Mouse (Mus musculus): Measurements from ENCODE around the gene Hoxa3. TPM values are rescaled to one million over a fixed set of nuclear protein-coding genes. Genes with fewer than 3 reads are reported as not detected.

Gene Hoxa3
- polyA plus RNA-seq, 1 experiment = not detected

- no peak for TF ChIP-seq GATA1 (IDR thresholded peaks at IDR 0.05; ENCODE audit: low read length)
- Histone ChIP-seq H3K9me3 (ENCODE audit: control insufficient read depth, low read length) (no peaks in the 10 kb centered on the region; the same call in 1 of the 2 replicates), H3K4me1 (ENCODE audit: control insufficient read depth) (no peaks in the 10 kb centered on the region), H3K4me3 (replicated peaks) (no peak overlapping the region), H3K27me3 (ENCODE audit: control insufficient read depth) (peaks cover 100% of the 10 kb centered on the region), H3K36me3 (ENCODE audit: control insufficient read depth) (no peaks in the 10 kb centered on the region)
Measured at GRCm38 (mm10) chr6:52235267-52235666, 22.1 kb upstream of the Hoxa3 start.

- Histone ChIP-seq H3K4me1 (ENCODE audit: control insufficient read depth) (no peaks in the 10 kb centered on the region), H3K36me3 (ENCODE audit: control insufficient read depth) (no peaks in the 10 kb centered on the region), H3K27me3 (ENCODE audit: control insufficient read depth) (peaks cover 100% of the 10 kb centered on the region), H3K4me3 (replicated peaks) (no peak overlapping the region), H3K9me3 (ENCODE audit: control insufficient read depth, low read length) (no peaks in the 10 kb centered on the region; the same call in 1 of the 2 replicates)
- no peak for TF ChIP-seq GATA1 (IDR thresholded peaks at IDR 0.05; ENCODE audit: low read length)
- no peak for TF ChIP-seq TAL1 (IDR thresholded peaks at IDR 0.05; ENCODE audit: low read length)
Measured at GRCm38 (mm10) chr6:52234428-52235140, 21.4 kb upstream of the Hoxa3 start.

- Histone ChIP-seq H3K4me3 (replicated peaks) (no peak overlapping the region), H3K9me3 (ENCODE audit: control insufficient read depth, low read length) (no peaks in the 10 kb centered on the region; the same call in 1 of the 2 replicates), H3K36me3 (ENCODE audit: control insufficient read depth) (no peaks in the 10 kb centered on the region), H3K27me3 (ENCODE audit: control insufficient read depth) (peaks cover 100% of the 10 kb centered on the region), H3K4me1 (ENCODE audit: control insufficient read depth) (no peaks in the 10 kb centered on the region)
- TF ChIP-seq TAL1 (IDR thresholded peaks at IDR 0.05; ENCODE audit: low read length) = no peak
- no peak for TF ChIP-seq GATA1 (IDR thresholded peaks at IDR 0.05; ENCODE audit: low read length)
Measured at GRCm38 (mm10) chr6:52233546-52234427, 20.7 kb upstream of the Hoxa3 start.

- H3K4me1 ChIP-seq (ENCODE audit: control insufficient read depth) = no peaks in the 10 kb centered on the region
- H3K9me3 ChIP-seq (ENCODE audit: control insufficient read depth, low read length) = no peaks in the 10 kb centered on the region; the same call in 1 of the 2 replicates
- H3K36me3 ChIP-seq (ENCODE audit: control insufficient read depth) = no peaks in the 10 kb centered on the region
- TF ChIP-seq TAL1 (IDR thresholded peaks at IDR 0.05; ENCODE audit: low read length) = no peak
- TF ChIP-seq GATA1 (IDR thresholded peaks at IDR 0.05; ENCODE audit: low read length) = no peak
- peaks cover 100% of the 10 kb centered on the region for H3K27me3 ChIP-seq (ENCODE audit: control insufficient read depth)
- no peak overlapping the region for H3K4me3 ChIP-seq (replicated peaks)
Measured at GRCm38 (mm10) chr6:52232984-52233545, 19.9 kb upstream of the Hoxa3 start.

GRCm38 (mm10) chr6:52232568-52232965, 19.4 kb upstream of the Hoxa3 start:
- Histone ChIP-seq H3K27me3 (ENCODE audit: control insufficient read depth) (peaks cover 100% of the 10 kb centered on the region), H3K4me1 (ENCODE audit: control insufficient read depth) (no peaks in the 10 kb centered on the region), H3K36me3 (ENCODE audit: control insufficient read depth) (no peaks in the 10 kb centered on the region), H3K9me3 (ENCODE audit: control insufficient read depth, low read length) (no peaks in the 10 kb centered on the region; the same call in 1 of the 2 replicates), H3K4me3 (replicated peaks) (no peak overlapping the region)
- no peak for TF ChIP-seq GATA1 (IDR thresholded peaks at IDR 0.05; ENCODE audit: low read length)
- TF ChIP-seq TAL1 (IDR thresholded peaks at IDR 0.05; ENCODE audit: low read length) = no peak

GRCm38 (mm10) chr6:52231885-52232567, 18.9 kb upstream of the Hoxa3 start:
- Histone ChIP-seq H3K36me3 (ENCODE audit: control insufficient read depth) (no peaks in the 10 kb centered on the region), H3K4me3 (replicated peaks) (no peak overlapping the region), H3K9me3 (ENCODE audit: control insufficient read depth, low read length) (no peaks in the 10 kb centered on the region; the same call in 1 of the 2 replicates), H3K4me1 (ENCODE audit: control insufficient read depth) (no peaks in the 10 kb centered on the region), H3K27me3 (ENCODE audit: control insufficient read depth) (peaks cover 100% of the 10 kb centered on the region)
- TF ChIP-seq GATA1 (IDR thresholded peaks at IDR 0.05; ENCODE audit: low read length) (no peak), TAL1 (IDR thresholded peaks at IDR 0.05; ENCODE audit: low read length) (no peak)

- Histone ChIP-seq H3K36me3 (ENCODE audit: control insufficient read depth) (no peaks in the 10 kb centered on the region), H3K9me3 (ENCODE audit: control insufficient read depth, low read length) (peaks cover 2% of the 10 kb centered on the region), H3K27me3 (ENCODE audit: control insufficient read depth) (peaks cover 100% of the 10 kb centered on the region), H3K4me1 (ENCODE audit: control insufficient read depth) (no peaks in the 10 kb centered on the region), H3K4me3 (replicated peaks) (no peak within 1 kb of the TSS)
- TF ChIP-seq GATA1 (IDR thresholded peaks at IDR 0.05; ENCODE audit: low read length) (no peak), TAL1 (IDR thresholded peaks at IDR 0.05; ENCODE audit: low read length) (no peak)
Measured at GRCm38 (mm10) chr6:52230516-52231165, 17.5 kb upstream of the Hoxa3 start, which contains the start of gene Hoxa9. TSS of gene Hoxa9 (minus strand) at chr6:52231089.

Measured in erythroblast, embryonic 14.5 days (primary cell).